Mouse (Mus musculus) G1E (cell line): ENCODE data around the gene Btk. TPM values are rescaled to one million over a fixed set of nuclear protein-coding genes. Genes with fewer than 3 reads are reported as not detected.

Source experiments
- ATAC-seq: 2 replicates; pipeline ENCODE4 v1.8.0; 2016; ENCODE audit warnings: mild to moderate bottlenecking; ENCODE audit not compliant: insufficient number of reproducible peaks, poor library complexity, low FRiP score, severe bottlenecking; ENCODE audit errors: extremely low read depth
- DNase-seq: peaks from one replicate; pipeline ENCODE4 v3.0.0; 2012; ENCODE audit warnings: low spot score
- H3K27me3 ChIP-seq: 2 replicates; pipeline ENCODE4 v1.6.1; 2012; ENCODE audit warnings: mild to moderate bottlenecking, low read length, inconsistent platforms; ENCODE audit not compliant: insufficient read depth
- H3K36me3 ChIP-seq: replicated peaks from 2 replicates; pipeline ENCODE3; 2012; ENCODE audit warnings: mild to moderate bottlenecking, inconsistent platforms
- H3K4me1 ChIP-seq: 2 replicates; pipeline ENCODE4 v1.6.1; 2012; ENCODE audit warnings: low read depth, low read length, inconsistent platforms, mixed read lengths; ENCODE audit not compliant: insufficient read depth
- H3K4me3 ChIP-seq: 2 replicates; pipeline ENCODE4 v1.5.1; 2012; ENCODE audit warnings: low read depth, mild to moderate bottlenecking, inconsistent platforms, low read length, moderate library complexity, mixed read lengths
- H3K9me3 ChIP-seq: replicated peaks from 2 replicates; pipeline ENCODE4 v1.6.1; 2012; ENCODE audit warnings: inconsistent platforms
- CTCF ChIP-seq: IDR thresholded peaks from 2 replicates; pipeline ENCODE4 v1.5.1; 2012; ENCODE audit warnings: low read depth, low read length, inconsistent platforms, mixed read lengths
- GATA1 ChIP-seq: IDR thresholded peaks from 2 replicates; pipeline ENCODE4 v1.6.1; 2012; ENCODE audit warnings: borderline replicate concordance, low read length, inconsistent platforms, mixed read lengths
- GATA2 ChIP-seq: IDR thresholded peaks from 2 replicates; pipeline ENCODE4 v1.6.1; 2012; ENCODE audit warnings: low read depth, low read length, inconsistent platforms, borderline replicate concordance
- POLR2AphosphoS5 ChIP-seq: IDR thresholded peaks from 2 replicates; pipeline ENCODE4 v1.6.1; 2012; ENCODE audit warnings: low read depth, low read length, inconsistent platforms; ENCODE audit not compliant: insufficient replicate concordance
- TAL1 ChIP-seq: conservative IDR thresholded peaks from 2 replicates; pipeline ENCODE4 v1.6.1; 2012; ENCODE audit warnings: low read depth, low read length, inconsistent platforms, mixed read lengths
- polyA plus RNA-seq: library from polyadenylated mRNA; stranded (reverse); fragments of >175 nt; gene quantifications from 2 replicates; pipeline ENCODE4 v1.2.3, GENCODE M21; 2012
- total RNA-seq, 2 experiments: library from RNA; stranded (forward) in 1 of 2; stranded (reverse) in 1 of 2; fragments of 200-1000 nt in 1 of 2; fragments of >200 nt in 1 of 2; fragmentation: Nextera tagmentation in 1 of 2; gene quantifications; 2 replicates each; pipeline ENCODE4 v1.2.3; 2014 to 2017

Btk gene
- total and polyA plus RNA-seq, 3 experiments: 10.9 to 62.8 (median 48.8) TPM

GRCm38 (mm10) chrX:134585103-134586002, 2.0 kb upstream of the Btk start, which contains the start of gene Rpl36a:
Rpl36a (plus strand) TSS chrX:134585654.
- peak within 1 kb of the TSS; percentile 77 for H3K4me3 ChIP-seq
- H3K9me3 ChIP-seq: no peaks in the 10 kb centered on the region
- peaks cover 20% of the 10 kb centered on the region for H3K36me3 ChIP-seq
- DNase-seq: peak; percentile 22
- peak; percentile 86; the same call in 1 of the 2 replicates for TF ChIP-seq POLR2AphosphoS5
- no peak for TF ChIP-seq CTCF
- peaks cover 44% of the 10 kb centered on the region for H3K4me1 ChIP-seq
- peak; percentile 74 for ATAC-seq
- no peaks in the 10 kb centered on the region for H3K27me3 ChIP-seq

GRCm38 (mm10) chrX:134582270-134582669, 1.1 kb downstream of the Btk start:
- H3K27me3 ChIP-seq: no peaks in the 10 kb centered on the region
- DNase-seq (no peak), ATAC-seq (no peak)
- H3K9me3 ChIP-seq: no peaks in the 10 kb centered on the region
- TF ChIP-seq TAL1: no peak
- H3K4me1 ChIP-seq: peaks cover 45% of the 10 kb centered on the region
- peaks cover 16% of the 10 kb centered on the region for H3K36me3 ChIP-seq
- H3K4me3 ChIP-seq: peak overlapping the region; percentile 73

DNA sequence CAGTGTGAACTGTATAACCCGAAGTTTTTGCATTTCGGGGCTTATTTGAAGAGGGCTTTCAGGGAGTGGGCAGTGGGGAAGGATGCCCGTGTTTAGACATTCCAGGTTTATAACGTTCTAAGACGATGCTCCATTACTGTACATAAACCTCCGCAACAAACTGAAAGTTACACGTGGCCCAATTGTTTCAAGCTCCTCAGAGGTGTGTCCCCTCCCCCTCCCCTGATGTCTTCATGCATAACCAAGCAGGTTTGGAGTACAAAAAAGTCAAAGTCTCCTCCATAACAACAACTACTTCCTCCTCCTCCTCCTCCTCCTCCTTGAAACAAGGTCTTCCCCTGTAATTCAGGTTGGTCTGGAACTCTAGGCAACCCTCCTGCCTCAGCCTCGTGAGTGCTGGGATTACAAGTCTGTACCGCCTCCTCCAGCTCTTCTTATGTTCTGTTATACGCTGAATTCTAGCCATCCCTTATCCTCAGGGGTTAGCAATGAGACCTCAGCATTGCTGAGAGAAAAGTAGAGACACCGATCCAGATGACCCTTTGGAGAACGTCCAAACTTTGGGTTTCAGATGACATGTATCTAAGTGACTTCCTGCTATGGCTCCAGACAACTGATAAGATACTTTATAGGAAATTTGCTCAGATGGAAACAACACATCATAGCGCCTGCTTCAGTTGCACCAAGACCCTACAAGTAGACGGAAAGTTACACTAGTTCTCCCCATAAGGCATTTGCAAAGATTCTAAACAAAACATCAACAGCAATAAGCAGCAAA, 2.7 kb downstream of the Btk start:
- H3K27me3 ChIP-seq: no peaks in the 10 kb centered on the region
- TF ChIP-seq GATA1 (no peak), POLR2AphosphoS5 (no peak), TAL1 (no peak), GATA2 (no peak)
- no peak for DNase-seq
- peaks cover 47% of the 10 kb centered on the region for H3K4me1 ChIP-seq
- H3K36me3 ChIP-seq: peaks cover 14% of the 10 kb centered on the region
- ATAC-seq: no peak
- no peak overlapping the region; the same call in 1 of the 2 replicates for H3K4me3 ChIP-seq
- H3K9me3 ChIP-seq: no peaks in the 10 kb centered on the region

- Histone ChIP-seq H3K36me3 (peaks cover 31% of the 10 kb centered on the region), H3K4me3 (no peak overlapping the region), H3K9me3 (no peaks in the 10 kb centered on the region), H3K4me1 (peaks cover 34% of the 10 kb centered on the region), H3K27me3 (no peaks in the 10 kb centered on the region)
- TF ChIP-seq TAL1 (no peak), GATA1 (no peak), POLR2AphosphoS5 (no peak), GATA2 (no peak), CTCF (no peak)
- DNase-seq (no peak), ATAC-seq (no peak)
Measured at GRCm38 (mm10) chrX:134577896-134578295, 5.5 kb downstream of the Btk start.

- DNase-seq (no peak), ATAC-seq (no peak)
- no peak for TF ChIP-seq GATA2
- no peak for TF ChIP-seq POLR2AphosphoS5
- TF ChIP-seq CTCF: no peak
- TF ChIP-seq TAL1: no peak
- no peak for TF ChIP-seq GATA1
- Histone ChIP-seq H3K4me3 (no peak overlapping the region), H3K4me1 (no peaks in the 10 kb centered on the region), H3K27me3 (no peaks in the 10 kb centered on the region), H3K36me3 (peaks cover 57% of the 10 kb centered on the region), H3K9me3 (no peaks in the 10 kb centered on the region)
Measured at GRCm38 (mm10) chrX:134566536-134567222, 16.7 kb downstream of the Btk start.

DNA sequence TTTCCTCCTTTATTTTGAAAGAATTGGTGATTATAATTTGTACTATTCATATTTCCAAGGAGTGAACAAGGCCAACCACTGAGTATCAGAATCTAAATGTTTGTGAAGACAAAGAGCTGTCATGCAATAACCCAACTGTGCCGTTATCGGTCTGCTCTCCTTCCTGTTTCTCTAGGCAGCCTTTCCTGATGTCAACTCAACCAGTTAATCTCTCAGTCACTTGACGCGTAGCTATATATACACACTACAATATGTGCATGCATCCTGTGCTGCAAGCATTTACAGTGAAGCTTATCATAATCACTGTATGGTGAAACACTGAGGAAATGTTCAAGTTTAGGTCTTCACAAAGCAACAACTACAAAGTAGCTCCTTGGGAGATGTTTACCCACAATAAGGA, 19.0 kb downstream of the Btk start:
- Histone ChIP-seq H3K9me3 (no peaks in the 10 kb centered on the region), H3K36me3 (peaks cover 51% of the 10 kb centered on the region), H3K27me3 (no peaks in the 10 kb centered on the region), H3K4me3 (no peak overlapping the region), H3K4me1 (no peaks in the 10 kb centered on the region)
- no peak for TF ChIP-seq GATA2
- TF ChIP-seq CTCF: no peak
- TF ChIP-seq POLR2AphosphoS5: no peak
- TF ChIP-seq TAL1: no peak
- no peak for TF ChIP-seq GATA1
- DNase-seq: no peak
- no peak for ATAC-seq
